Mouse (Mus musculus): ENCODE results near the gene Iqce. TPM values are rescaled to one million over a fixed set of nuclear protein-coding genes. Genes with fewer than 3 reads are reported as not detected.
A peak's percentile ranks its signal among the peaks of the same experiment; 100 is the strongest.

The Iqce gene
- polyA plus RNA-seq, 1 experiment from 2014 or later, result 18.2 TPM

DNA sequence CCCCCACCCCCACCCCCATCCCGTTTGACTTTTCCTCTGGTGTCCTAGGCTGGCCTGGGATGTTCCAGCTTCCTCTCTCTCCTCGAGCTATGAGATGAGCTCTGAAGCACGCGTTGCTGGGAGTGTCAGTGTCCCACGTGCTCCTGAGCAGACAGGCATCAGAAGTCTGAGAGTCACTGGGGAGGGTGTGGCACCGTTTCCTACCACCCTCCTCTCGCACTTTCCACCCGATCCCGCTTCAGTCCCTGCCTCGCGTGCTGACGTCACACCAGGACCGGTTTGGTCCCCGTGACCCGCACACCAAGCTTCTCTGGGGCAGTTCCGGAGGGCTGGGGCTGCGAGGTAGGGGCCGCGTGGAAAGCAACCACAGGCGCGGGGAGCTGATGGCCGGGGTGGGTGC lies 33.1 kb upstream of the Iqce start:
- H3K4me1 ChIP-seq (ENCODE audit: control insufficient read depth, insufficient read depth, low read length), result peaks cover 5% of the 10 kb centered on the region
- H3K9ac ChIP-seq (ENCODE audit: low read depth, low read length), result peak overlapping the region; percentile 60
- peak; percentile 69 for ATAC-seq
- H3K27ac ChIP-seq (ENCODE audit: low read length), result no peak overlapping the region
- H3K4me3 ChIP-seq (ENCODE audit: low read length), result peak overlapping the region; percentile 42
- 1% methylated on average over 22 of the region's 22 CpGs for WGBS
- H3K4me2 ChIP-seq (ENCODE audit: low read depth, low read length), result peak overlapping the region; percentile 74
- no peaks in the 10 kb centered on the region for H3K9me3 ChIP-seq (ENCODE audit: control insufficient read depth, low read length)
- H3K36me3 ChIP-seq (ENCODE audit: control insufficient read depth, insufficient read depth, low read length), result no peaks in the 10 kb centered on the region
- H3K27me3 ChIP-seq (replicated peaks; ENCODE audit: control insufficient read depth, insufficient read depth, low read length), result peaks cover 9% of the 10 kb centered on the region; the same call in 1 of the 2 replicates

DNA sequence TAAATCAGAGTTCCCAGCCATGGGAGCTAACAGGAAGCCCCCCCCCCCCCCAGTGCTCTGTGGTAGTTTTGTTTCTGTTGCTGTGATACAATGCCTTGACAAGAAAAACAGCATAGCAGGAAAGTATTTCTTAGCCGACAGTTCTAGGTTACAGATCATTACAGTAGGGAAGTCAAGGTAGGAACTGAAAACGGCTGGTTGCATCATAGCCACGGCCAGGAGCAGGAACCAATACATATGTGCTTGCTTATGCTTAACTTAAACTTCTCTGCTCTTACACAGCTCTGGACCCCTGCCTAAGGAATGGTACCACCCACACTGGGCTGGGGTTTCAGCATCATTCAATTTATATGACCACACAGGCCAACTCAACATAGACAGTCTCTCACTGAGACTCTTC lies 31.2 kb upstream of the Iqce start:
- Histone ChIP-seq H3K36me3 (ENCODE audit: control insufficient read depth, insufficient read depth, low read length) (no peaks in the 10 kb centered on the region), H3K27ac (ENCODE audit: low read length) (0 out of 2 replicates have a peak overlapping the region, but pooled peaks have one; percentile 5)
- 73% methylated on average over 3 of the region's 3 CpGs for WGBS

DNA sequence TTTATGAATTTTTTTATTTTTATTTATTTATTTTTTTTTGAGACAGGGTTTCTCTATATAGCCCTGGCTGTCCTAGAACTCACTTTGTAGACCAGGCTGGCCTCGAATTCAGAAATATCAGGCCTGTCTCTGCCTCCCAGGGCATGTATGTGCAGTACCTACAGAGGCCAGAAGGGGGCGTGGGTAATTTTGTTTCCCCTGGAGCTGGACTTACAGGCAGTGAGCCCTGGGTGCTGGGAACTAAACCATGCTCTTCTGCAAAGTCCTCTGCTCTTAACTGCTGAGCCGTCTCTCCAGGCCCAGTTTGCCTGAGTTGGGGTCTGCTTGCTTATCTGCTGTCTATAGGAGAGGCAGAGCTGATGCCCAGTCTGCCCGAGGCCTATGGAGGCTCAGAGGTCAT lies 30.0 kb upstream of the Iqce start:
- Histone ChIP-seq H3K27ac (ENCODE audit: low read length) (no peak overlapping the region), H3K27me3 (replicated peaks; ENCODE audit: control insufficient read depth, insufficient read depth, low read length) (peaks cover 9% of the 10 kb centered on the region; the same call in 1 of the 2 replicates), H3K9ac (ENCODE audit: low read depth, low read length) (no peak overlapping the region), H3K36me3 (ENCODE audit: control insufficient read depth, insufficient read depth, low read length) (no peaks in the 10 kb centered on the region), H3K4me2 (ENCODE audit: low read depth, low read length) (no peak overlapping the region), H3K4me3 (ENCODE audit: low read length) (no peak overlapping the region), H3K9me3 (ENCODE audit: control insufficient read depth, low read length) (no peaks in the 10 kb centered on the region), H3K4me1 (ENCODE audit: control insufficient read depth, insufficient read depth, low read length) (peaks cover 5% of the 10 kb centered on the region)
- ATAC-seq, result no peak
- whole genome bisulfite sequencing, result 66% methylated on average over 4 of the region's 4 CpGs

More for the DNA sequence above, 31.2 kb upstream of the Iqce start:
- ATAC-seq, result no peak
- Histone ChIP-seq H3K9me3 (ENCODE audit: control insufficient read depth, low read length) (no peaks in the 10 kb centered on the region), H3K4me1 (ENCODE audit: control insufficient read depth, insufficient read depth, low read length) (peaks cover 5% of the 10 kb centered on the region), H3K27me3 (replicated peaks; ENCODE audit: control insufficient read depth, insufficient read depth, low read length) (peaks cover 9% of the 10 kb centered on the region; the same call in 1 of the 2 replicates), H3K4me3 (ENCODE audit: low read length) (no peak overlapping the region), H3K9ac (ENCODE audit: low read depth, low read length) (no peak overlapping the region), H3K4me2 (ENCODE audit: low read depth, low read length) (no peak overlapping the region)

DNA sequence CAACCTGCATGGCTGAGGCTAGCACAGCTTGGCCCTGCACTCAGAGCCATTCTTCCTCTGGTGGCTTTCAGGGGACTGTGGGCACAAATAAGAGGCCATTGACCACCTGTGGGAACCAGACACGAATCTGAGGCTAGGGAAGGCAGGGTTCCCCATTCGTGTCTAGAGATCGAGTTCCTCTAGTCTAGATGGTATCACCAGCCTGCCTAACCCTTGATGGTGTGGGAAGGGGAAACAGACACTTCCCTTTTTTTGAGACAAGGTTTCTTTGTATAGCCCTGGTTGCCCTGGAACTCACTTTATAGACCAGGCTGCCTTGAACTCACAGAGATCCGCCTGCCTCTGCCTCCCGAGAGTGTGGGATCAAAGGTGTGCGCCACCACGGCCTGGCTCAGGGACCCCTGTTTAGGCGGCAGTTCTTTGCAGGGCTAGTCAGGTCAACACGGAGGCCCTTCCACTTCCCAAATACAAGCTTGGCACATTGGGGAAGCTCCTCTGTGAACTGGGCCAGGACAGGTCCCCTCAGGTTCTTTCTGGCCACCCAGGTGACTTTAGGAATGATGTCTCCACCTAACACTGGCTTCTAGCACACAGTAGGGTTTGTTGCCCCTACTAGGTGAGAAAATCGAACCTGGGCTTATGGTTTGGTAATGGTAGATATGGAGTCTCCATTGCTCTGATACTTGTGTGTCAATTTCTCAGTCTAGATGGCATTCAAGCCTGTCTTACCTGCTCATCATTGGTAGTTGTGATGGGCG lies 29.0 kb upstream of the Iqce start:
- Histone ChIP-seq H3K9me3 (ENCODE audit: control insufficient read depth, low read length) (no peaks in the 10 kb centered on the region), H3K27me3 (replicated peaks; ENCODE audit: control insufficient read depth, insufficient read depth, low read length) (peaks cover 5% of the 10 kb centered on the region; the same call in 1 of the 2 replicates), H3K9ac (ENCODE audit: low read depth, low read length) (no peak overlapping the region), H3K27ac (ENCODE audit: low read length) (no peak overlapping the region), H3K4me3 (ENCODE audit: low read length) (no peak overlapping the region), H3K4me2 (ENCODE audit: low read depth, low read length) (no peak overlapping the region), H3K4me1 (ENCODE audit: control insufficient read depth, insufficient read depth, low read length) (peaks cover 5% of the 10 kb centered on the region), H3K36me3 (ENCODE audit: control insufficient read depth, insufficient read depth, low read length) (no peaks in the 10 kb centered on the region)
- WGBS, result 84% methylated on average over 11 of the region's 11 CpGs
- no peak for ATAC-seq

DNA sequence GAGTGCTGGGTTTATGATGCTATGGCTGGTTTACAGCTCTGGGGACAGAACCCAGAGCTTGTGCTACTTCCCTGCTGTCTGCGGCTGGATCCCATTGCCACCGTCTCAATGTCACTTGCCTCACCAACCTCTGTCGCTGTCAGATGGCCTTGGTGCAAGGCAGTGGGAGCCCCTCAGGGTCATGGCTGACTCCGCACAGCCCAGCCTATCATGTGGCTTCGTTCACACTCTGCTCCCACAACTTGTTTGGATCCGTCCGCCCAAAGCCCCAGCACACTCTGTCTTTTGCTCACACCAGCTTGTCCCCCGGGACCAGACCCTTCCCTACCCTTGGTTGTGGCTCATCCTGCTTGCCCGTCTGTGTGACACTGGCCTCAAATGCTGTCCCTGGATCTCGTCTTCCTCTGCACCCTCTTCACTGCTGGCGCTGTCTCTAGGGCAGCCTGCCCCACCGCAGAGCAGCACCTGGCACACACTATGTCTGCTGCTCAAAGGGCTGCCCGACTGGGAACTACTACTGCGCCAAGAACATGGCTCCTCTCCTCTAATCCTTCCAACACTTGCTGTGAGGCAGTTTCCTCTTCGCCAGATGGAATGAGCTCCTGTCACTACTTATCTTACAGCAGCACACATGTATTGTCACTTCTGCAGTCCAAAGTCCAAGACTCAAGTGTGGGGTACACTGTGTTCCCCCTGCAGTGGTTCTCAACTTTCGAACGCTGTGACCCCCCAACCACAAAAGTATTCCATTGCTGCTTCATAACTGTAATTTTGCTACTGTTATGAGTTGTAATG lies 25.0 kb upstream of the Iqce start:
- no peaks in the 10 kb centered on the region for H3K4me1 ChIP-seq (ENCODE audit: control insufficient read depth, insufficient read depth, low read length)
- WGBS, result 78% methylated on average over 17 of the region's 17 CpGs

DNA sequence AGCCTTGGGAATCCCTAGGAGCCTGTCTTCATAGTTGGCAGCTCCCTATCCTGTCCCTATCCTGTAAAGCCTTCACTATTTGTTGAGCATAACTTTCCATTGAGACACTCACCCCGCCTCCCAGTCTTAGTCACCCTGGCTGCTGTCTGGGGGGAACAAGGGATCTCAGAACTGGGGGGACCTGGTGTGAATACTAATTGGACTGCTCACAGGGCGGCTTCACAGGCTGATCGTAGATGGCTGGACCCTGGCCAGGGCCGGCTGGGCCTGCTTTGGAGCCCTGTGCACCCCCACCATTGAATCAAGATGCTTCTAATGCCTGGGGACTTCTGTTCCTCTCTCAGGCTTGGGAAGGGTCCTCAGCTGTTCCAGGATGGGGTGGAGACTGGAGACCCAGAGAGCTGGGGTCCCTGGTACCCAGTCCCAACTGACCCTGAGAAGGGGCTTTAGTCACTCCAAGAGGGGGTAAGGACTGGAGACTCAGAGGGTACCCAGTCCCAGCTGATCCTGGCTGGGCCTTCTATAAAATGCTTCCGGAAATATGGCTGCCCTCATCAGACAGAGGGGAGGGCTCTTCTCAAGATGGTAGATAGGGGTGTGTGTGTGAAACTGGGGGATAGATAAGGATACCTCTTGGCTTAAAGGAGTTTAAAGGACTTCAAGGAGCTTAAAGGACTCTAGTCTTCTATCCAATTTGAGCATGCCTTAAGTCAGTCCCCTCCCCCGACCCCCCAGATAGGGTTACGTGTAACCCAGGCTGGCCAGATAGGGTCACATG lies 24.1 kb upstream of the Iqce start:
- Histone ChIP-seq H3K27me3 (replicated peaks; ENCODE audit: control insufficient read depth, insufficient read depth, low read length) (no peaks in the 10 kb centered on the region), H3K4me2 (ENCODE audit: low read depth, low read length) (no peak overlapping the region), H3K36me3 (ENCODE audit: control insufficient read depth, insufficient read depth, low read length) (no peaks in the 10 kb centered on the region), H3K4me3 (ENCODE audit: low read length) (no peak overlapping the region), H3K4me1 (ENCODE audit: control insufficient read depth, insufficient read depth, low read length) (no peaks in the 10 kb centered on the region), H3K9ac (ENCODE audit: low read depth, low read length) (no peak overlapping the region), H3K9me3 (ENCODE audit: control insufficient read depth, low read length) (no peaks in the 10 kb centered on the region), H3K27ac (ENCODE audit: low read length) (no peak overlapping the region)
- ATAC-seq, result no peak
- WGBS, result 89% methylated on average over 7 of the region's 7 CpGs

More for the DNA sequence above, 25.0 kb upstream of the Iqce start:
- no peak for ATAC-seq
- Histone ChIP-seq H3K4me3 (ENCODE audit: low read length) (no peak overlapping the region), H3K9me3 (ENCODE audit: control insufficient read depth, low read length) (no peaks in the 10 kb centered on the region), H3K27ac (ENCODE audit: low read length) (no peak overlapping the region), H3K9ac (ENCODE audit: low read depth, low read length) (no peak overlapping the region), H3K36me3 (ENCODE audit: control insufficient read depth, insufficient read depth, low read length) (no peaks in the 10 kb centered on the region), H3K4me2 (ENCODE audit: low read depth, low read length) (no peak overlapping the region), H3K27me3 (replicated peaks; ENCODE audit: control insufficient read depth, insufficient read depth, low read length) (no peaks in the 10 kb centered on the region)

DNA sequence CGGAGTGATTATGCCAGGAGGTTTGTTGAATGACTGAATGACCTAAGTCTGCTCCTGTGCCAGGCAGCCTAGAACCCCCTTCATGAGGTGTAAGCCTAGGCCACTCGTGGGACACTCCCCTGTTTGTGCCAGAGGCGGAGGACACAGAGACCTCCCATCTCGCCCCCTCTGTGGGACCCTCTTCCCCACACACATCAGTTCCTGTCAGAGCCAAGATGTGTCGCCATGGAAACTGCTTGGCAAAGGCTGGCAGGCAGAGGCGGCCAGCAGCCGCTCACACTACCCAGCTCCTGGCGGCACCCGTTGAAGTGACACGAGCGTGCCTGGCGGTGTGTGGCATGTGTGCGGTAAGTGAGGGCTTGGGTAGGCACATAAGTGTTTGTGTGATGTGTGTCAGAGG lies 21.6 kb upstream of the Iqce start, which contains the start of gene Amz1:
Amz1 (plus strand) TSS at position 306 of the 400 bp plus-strand sequence.
- Histone ChIP-seq H3K36me3 (ENCODE audit: control insufficient read depth, insufficient read depth, low read length) (peaks cover 10% of the 10 kb centered on the region; the same call in 1 of the 2 replicates), H3K9me3 (ENCODE audit: control insufficient read depth, low read length) (no peaks in the 10 kb centered on the region), H3K4me2 (ENCODE audit: low read depth, low read length) (no peak within 1 kb of the TSS), H3K27ac (ENCODE audit: low read length) (no peak within 1 kb of the TSS), H3K4me3 (ENCODE audit: low read length) (no peak within 1 kb of the TSS), H3K4me1 (ENCODE audit: control insufficient read depth, insufficient read depth, low read length) (no peaks in the 10 kb centered on the region), H3K9ac (ENCODE audit: low read depth, low read length) (no peak within 1 kb of the TSS), H3K27me3 (replicated peaks; ENCODE audit: control insufficient read depth, insufficient read depth, low read length) (no peaks in the 10 kb centered on the region)
- no peak for ATAC-seq
- 79% methylated on average over 13 of the region's 13 CpGs for WGBS

DNA sequence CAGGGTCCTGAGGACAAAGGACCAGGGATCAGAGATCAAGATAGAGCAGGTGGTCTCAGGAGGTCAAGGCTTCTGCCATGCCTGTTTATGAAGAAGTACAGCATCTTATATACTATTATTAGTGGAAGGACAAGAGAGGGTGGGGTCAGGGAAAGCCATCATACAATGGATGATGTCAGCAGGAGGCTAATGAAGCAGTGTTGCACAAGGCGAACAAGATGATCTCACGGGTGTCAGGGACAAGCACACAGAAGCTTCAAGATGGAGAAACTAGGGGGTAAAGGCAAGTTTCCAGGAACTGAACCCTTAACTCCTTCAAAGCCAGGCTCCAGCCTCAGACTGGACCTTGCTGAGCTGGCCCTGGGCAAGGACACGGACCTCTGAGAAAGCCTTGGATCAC lies 19.9 kb upstream of the Iqce start:
- ATAC-seq, result no peak
- H3K4me1 ChIP-seq (ENCODE audit: control insufficient read depth, insufficient read depth, low read length), result no peaks in the 10 kb centered on the region
- no peaks in the 10 kb centered on the region for H3K9me3 ChIP-seq (ENCODE audit: control insufficient read depth, low read length)
- no peak overlapping the region for H3K9ac ChIP-seq (ENCODE audit: low read depth, low read length)
- peaks cover 23% of the 10 kb centered on the region for H3K36me3 ChIP-seq (ENCODE audit: control insufficient read depth, insufficient read depth, low read length)
- H3K4me2 ChIP-seq (ENCODE audit: low read depth, low read length), result no peak overlapping the region
- no peak overlapping the region for H3K27ac ChIP-seq (ENCODE audit: low read length)
- 67% methylated on average over 3 of the region's 3 CpGs for WGBS
- H3K27me3 ChIP-seq (replicated peaks; ENCODE audit: control insufficient read depth, insufficient read depth, low read length), result no peaks in the 10 kb centered on the region
- H3K4me3 ChIP-seq (ENCODE audit: low read length), result no peak overlapping the region

DNA sequence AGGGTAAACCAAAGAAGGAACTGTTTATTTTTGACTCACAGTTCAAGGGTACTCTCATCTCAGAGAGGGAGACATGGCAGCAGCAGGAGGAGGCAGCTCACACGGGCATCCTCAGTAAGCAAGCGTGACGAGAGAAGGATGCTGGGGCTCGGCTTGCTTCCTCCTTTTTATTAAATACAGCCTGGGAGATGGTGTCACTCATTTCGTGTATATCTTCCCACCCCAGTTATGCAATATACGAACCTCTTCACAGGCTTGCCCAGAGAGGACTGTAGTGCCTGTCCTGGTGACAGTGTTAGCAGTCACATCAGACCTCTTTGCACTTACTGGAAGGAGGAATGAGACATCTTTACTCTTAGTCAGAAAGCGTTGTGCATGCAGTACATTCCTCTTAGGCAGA lies 18.6 kb upstream of the Iqce start:
- Histone ChIP-seq H3K9ac (ENCODE audit: low read depth, low read length) (no peak overlapping the region), H3K36me3 (ENCODE audit: control insufficient read depth, insufficient read depth, low read length) (peaks cover 25% of the 10 kb centered on the region), H3K4me3 (ENCODE audit: low read length) (no peak overlapping the region), H3K27me3 (replicated peaks; ENCODE audit: control insufficient read depth, insufficient read depth, low read length) (no peaks in the 10 kb centered on the region), H3K9me3 (ENCODE audit: control insufficient read depth, low read length) (no peaks in the 10 kb centered on the region), H3K4me1 (ENCODE audit: control insufficient read depth, insufficient read depth, low read length) (no peaks in the 10 kb centered on the region), H3K27ac (ENCODE audit: low read length) (no peak overlapping the region), H3K4me2 (ENCODE audit: low read depth, low read length) (no peak overlapping the region)
- 76% methylated on average over 7 of the region's 7 CpGs for whole genome bisulfite sequencing
- ATAC-seq, result no peak

Measured in intestine, embryonic 16.5 days (tissue).